Mouse (Mus musculus) CH12.LX (cell line): ENCODE measurements at regions not wholly inside any gene's neighbourhood (a gene's known extent, or its start where the extent isn't known, plus 50 kb on each side); places are given as distances from the start of the nearest gene placed in this dataset.

Experiments
- CHD2 ChIP-seq: IDR thresholded peaks from 2 replicates; pipeline ENCODE4 v1.6.1; 2011; ENCODE audit warnings: low read length, improper control_type of control experiment
- CTCF ChIP-seq, 2 experiments: IDR thresholded peaks in 1 of 2; conservative IDR thresholded peaks in 1 of 2; 2 replicates each; pipeline ENCODE4 v1.5.1; 2011 to 2012; ENCODE audit warnings: low read depth in 2 of 2, low read length in 2 of 2, improper control_type of control experiment in 1 of 2, inconsistent platforms in 1 of 2, mild to moderate bottlenecking in 1 of 2, moderate library complexity in 1 of 2
- HCFC1 ChIP-seq: IDR thresholded peaks from 2 replicates; pipeline ENCODE4 v1.6.1; 2012; ENCODE audit warnings: low read depth, mild to moderate bottlenecking, inconsistent platforms, low read length, improper control_type of control experiment
- KAT2A ChIP-seq: IDR thresholded peaks from 2 replicates; pipeline ENCODE4 v1.6.1; 2012; ENCODE audit warnings: low read length, improper control_type of control experiment, inconsistent platforms; ENCODE audit not compliant: insufficient replicate concordance
- MAFK ChIP-seq: IDR thresholded peaks from 2 replicates; pipeline ENCODE4 v1.6.1; 2011; ENCODE audit warnings: low read length, improper control_type of control experiment; ENCODE audit not compliant: insufficient replicate concordance
- TBP ChIP-seq: conservative IDR thresholded peaks from 2 replicates; pipeline ENCODE4 v1.6.1; 2011; ENCODE audit warnings: low read depth, low read length, improper control_type of control experiment

DNA sequence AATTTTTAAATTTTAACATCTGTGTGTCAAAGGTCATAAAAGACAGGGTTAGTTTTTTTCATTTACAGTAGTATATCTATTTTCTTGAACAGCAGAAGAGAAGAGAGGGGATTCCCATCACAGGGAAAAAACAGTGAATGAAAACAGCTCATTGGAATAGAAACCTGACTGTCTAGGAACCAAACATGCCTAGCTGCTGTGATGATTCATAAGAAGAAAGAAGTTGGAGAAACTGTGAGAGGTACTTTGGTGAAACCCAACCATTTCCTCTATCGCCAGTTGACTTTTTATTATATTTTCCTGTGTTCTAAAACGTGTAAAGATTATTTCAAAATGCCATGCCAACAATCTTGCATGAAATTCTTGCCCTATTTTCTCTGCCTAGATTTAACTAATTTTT, 123.8 kb downstream of the Dkk1 start:
- TF ChIP-seq CTCF (conservative IDR thresholded peaks at IDR 0.05 in 1 of 2, IDR thresholded peaks at IDR 0.05 in 1 of 2; ENCODE audit: low read depth in 2 of 2, low read length in 2 of 2) (no peak), MAFK (no peak), CHD2 (no peak), TBP (no peak), KAT2A (no peak), HCFC1 (no peak)
